Mouse (Mus musculus): ENCODE results near the gene Itsn1. TPM values are rescaled to one million over a fixed set of nuclear protein-coding genes. Genes with fewer than 3 reads are reported as not detected.

The Itsn1 gene
- polyA plus RNA-seq, 1 experiment from 2014 or later: 21.7 TPM

- Histone ChIP-seq H3K4me1 (0 out of 2 replicates have a peak, but pooled peaks cover 3% of the 10 kb centered on the region), H3K36me3 (0 out of 2 replicates have a peak, but pooled peaks cover 2% of the 10 kb centered on the region), H3K4me3 (replicated peaks) (no peak overlapping the region), H3K9ac (no peak overlapping the region), H3K27ac (no peak overlapping the region), H3K4me2 (no peak overlapping the region), H3K27me3 (replicated peaks) (no peaks in the 10 kb centered on the region), H3K9me3 (no peaks in the 10 kb centered on the region)
- ATAC-seq (ENCODE audit: insufficient read depth, low FRiP score, low read depth): no peak
- WGBS: 92% methylated on average over 4 of the region's 4 CpGs
Measured at GRCm38 (mm10) chr16:91837558-91838041, 108.5 kb downstream of the Itsn1 start.

- Histone ChIP-seq H3K9ac (no peak overlapping the region), H3K4me2 (no peak overlapping the region), H3K27me3 (replicated peaks) (no peaks in the 10 kb centered on the region), H3K4me1 (0 out of 2 replicates have a peak, but pooled peaks cover 3% of the 10 kb centered on the region), H3K9me3 (no peaks in the 10 kb centered on the region), H3K27ac (no peak overlapping the region), H3K36me3 (0 out of 2 replicates have a peak, but pooled peaks cover 2% of the 10 kb centered on the region), H3K4me3 (replicated peaks) (no peak overlapping the region)
- ATAC-seq (ENCODE audit: insufficient read depth, low FRiP score, low read depth): no peak
- WGBS: 80% methylated on average over 11 of the region's 11 CpGs
Measured at GRCm38 (mm10) chr16:91838771-91839170, 109.7 kb downstream of the Itsn1 start.

GRCm38 (mm10) chr16:91839462-91839861 is 110.4 kb downstream of the Itsn1 start:
- 0 out of 2 replicates have a peak, but pooled peaks cover 2% of the 10 kb centered on the region for H3K36me3 ChIP-seq
- no peak overlapping the region for H3K4me3 ChIP-seq (replicated peaks)
- H3K4me2 ChIP-seq: no peak overlapping the region
- no peak for ATAC-seq (ENCODE audit: insufficient read depth, low FRiP score, low read depth)
- 0 out of 2 replicates have a peak, but pooled peaks cover 3% of the 10 kb centered on the region for H3K4me1 ChIP-seq
- no peak overlapping the region for H3K9ac ChIP-seq
- H3K27ac ChIP-seq: no peak overlapping the region
- 52% methylated on average over 11 of the region's 11 CpGs for WGBS
- H3K9me3 ChIP-seq: no peaks in the 10 kb centered on the region
- H3K27me3 ChIP-seq (replicated peaks): no peaks in the 10 kb centered on the region

GRCm38 (mm10) chr16:91841026-91841630 is 112.0 kb downstream of the Itsn1 start:
- H3K36me3 ChIP-seq: 0 out of 2 replicates have a peak, but pooled peaks cover 2% of the 10 kb centered on the region
- H3K4me1 ChIP-seq: no peaks in the 10 kb centered on the region
- no peak overlapping the region for H3K4me2 ChIP-seq
- ATAC-seq (ENCODE audit: insufficient read depth, low FRiP score, low read depth): peak; percentile 29; the same call in 1 of the 2 replicates
- WGBS: 74% methylated on average over 14 of the region's 14 CpGs
- no peaks in the 10 kb centered on the region for H3K27me3 ChIP-seq (replicated peaks)
- H3K27ac ChIP-seq: no peak overlapping the region
- H3K9me3 ChIP-seq: no peaks in the 10 kb centered on the region
- H3K9ac ChIP-seq: no peak overlapping the region
- no peak overlapping the region for H3K4me3 ChIP-seq (replicated peaks)

GRCm38 (mm10) chr16:91846089-91846741 is 117.1 kb downstream of the Itsn1 start:
- no peak; the same call in 1 of the 2 replicates for ATAC-seq (ENCODE audit: insufficient read depth, low FRiP score, low read depth)
- WGBS: 42% methylated on average over 10 of the region's 10 CpGs
- Histone ChIP-seq H3K9me3 (no peaks in the 10 kb centered on the region), H3K4me2 (no peak overlapping the region), H3K4me1 (0 out of 2 replicates have a peak, but pooled peaks cover 4% of the 10 kb centered on the region), H3K27ac (no peak overlapping the region), H3K9ac (no peak overlapping the region), H3K27me3 (replicated peaks) (no peaks in the 10 kb centered on the region), H3K4me3 (replicated peaks) (no peak overlapping the region), H3K36me3 (peaks cover 16% of the 10 kb centered on the region; the same call in 1 of the 2 replicates)

- 89% methylated on average over 13 of the region's 13 CpGs for WGBS
- H3K4me3 ChIP-seq (replicated peaks): no peak overlapping the region
- no peak overlapping the region for H3K27ac ChIP-seq
- H3K36me3 ChIP-seq: peaks cover 20% of the 10 kb centered on the region
- H3K4me2 ChIP-seq: no peak overlapping the region
- 0 out of 2 replicates have a peak, but pooled peaks cover 4% of the 10 kb centered on the region for H3K4me1 ChIP-seq
- H3K9me3 ChIP-seq: no peaks in the 10 kb centered on the region
- ATAC-seq (ENCODE audit: insufficient read depth, low FRiP score, low read depth): no peak
- H3K27me3 ChIP-seq (replicated peaks): no peaks in the 10 kb centered on the region
- no peak overlapping the region for H3K9ac ChIP-seq
Measured at GRCm38 (mm10) chr16:91847525-91848225, 118.6 kb downstream of the Itsn1 start.

- 91% methylated on average over 9 of the region's 9 CpGs for WGBS
- no peak overlapping the region for H3K9ac ChIP-seq
- 0 out of 2 replicates have a peak, but pooled peaks cover 4% of the 10 kb centered on the region for H3K4me1 ChIP-seq
- H3K27ac ChIP-seq: no peak overlapping the region
- H3K4me2 ChIP-seq: no peak overlapping the region
- no peaks in the 10 kb centered on the region for H3K9me3 ChIP-seq
- no peak overlapping the region for H3K4me3 ChIP-seq (replicated peaks)
- ATAC-seq (ENCODE audit: insufficient read depth, low FRiP score, low read depth): no peak
- no peaks in the 10 kb centered on the region for H3K27me3 ChIP-seq (replicated peaks)
- H3K36me3 ChIP-seq: peaks cover 20% of the 10 kb centered on the region
Measured at GRCm38 (mm10) chr16:91848505-91848904, 119.4 kb downstream of the Itsn1 start.

- H3K36me3 ChIP-seq: peaks cover 20% of the 10 kb centered on the region
- H3K4me3 ChIP-seq (replicated peaks): no peak overlapping the region
- WGBS: 87% methylated on average over 7 of the region's 7 CpGs
Measured at GRCm38 (mm10) chr16:91848906-91849603, 120.0 kb downstream of the Itsn1 start.

GRCm38 (mm10) chr16:91850175-91850574 is 121.1 kb downstream of the Itsn1 start:
- Histone ChIP-seq H3K9ac (no peak overlapping the region), H3K27ac (no peak overlapping the region), H3K27me3 (replicated peaks) (no peaks in the 10 kb centered on the region), H3K4me1 (0 out of 2 replicates have a peak, but pooled peaks cover 4% of the 10 kb centered on the region), H3K36me3 (peaks cover 20% of the 10 kb centered on the region), H3K4me2 (no peak overlapping the region), H3K9me3 (no peaks in the 10 kb centered on the region), H3K4me3 (replicated peaks) (no peak overlapping the region)
- 82% methylated on average over 3 of the region's 3 CpGs for WGBS
- no peak for ATAC-seq (ENCODE audit: insufficient read depth, low FRiP score, low read depth)

More at GRCm38 (mm10) chr16:91848906-91849603, 120.0 kb downstream of the Itsn1 start:
- H3K9me3 ChIP-seq: no peaks in the 10 kb centered on the region
- no peak overlapping the region for H3K27ac ChIP-seq
- no peak overlapping the region for H3K4me2 ChIP-seq
- H3K9ac ChIP-seq: no peak overlapping the region
- H3K27me3 ChIP-seq (replicated peaks): no peaks in the 10 kb centered on the region
- H3K4me1 ChIP-seq: 0 out of 2 replicates have a peak, but pooled peaks cover 4% of the 10 kb centered on the region
- ATAC-seq (ENCODE audit: insufficient read depth, low FRiP score, low read depth): no peak

- no peaks in the 10 kb centered on the region for H3K9me3 ChIP-seq
- H3K4me3 ChIP-seq (replicated peaks): no peak overlapping the region
- H3K27ac ChIP-seq: no peak overlapping the region
- H3K4me1 ChIP-seq: 0 out of 2 replicates have a peak, but pooled peaks cover 4% of the 10 kb centered on the region
- ATAC-seq (ENCODE audit: insufficient read depth, low FRiP score, low read depth): no peak
- H3K27me3 ChIP-seq (replicated peaks): no peaks in the 10 kb centered on the region
- H3K36me3 ChIP-seq: peaks cover 20% of the 10 kb centered on the region
- no peak overlapping the region for H3K4me2 ChIP-seq
- no peak overlapping the region for H3K9ac ChIP-seq
- WGBS: 81% methylated on average over 19 of the region's 19 CpGs
Measured at GRCm38 (mm10) chr16:91851456-91852231, 122.6 kb downstream of the Itsn1 start.
